Mouse (Mus musculus): ENCODE data around the gene Serpina3g. TPM values are rescaled to one million over a fixed set of nuclear protein-coding genes. Genes with fewer than 3 reads are reported as not detected.

The Serpina3g gene
- polyA plus RNA-seq, 2 experiments, result 1.1 TPM

DNA sequence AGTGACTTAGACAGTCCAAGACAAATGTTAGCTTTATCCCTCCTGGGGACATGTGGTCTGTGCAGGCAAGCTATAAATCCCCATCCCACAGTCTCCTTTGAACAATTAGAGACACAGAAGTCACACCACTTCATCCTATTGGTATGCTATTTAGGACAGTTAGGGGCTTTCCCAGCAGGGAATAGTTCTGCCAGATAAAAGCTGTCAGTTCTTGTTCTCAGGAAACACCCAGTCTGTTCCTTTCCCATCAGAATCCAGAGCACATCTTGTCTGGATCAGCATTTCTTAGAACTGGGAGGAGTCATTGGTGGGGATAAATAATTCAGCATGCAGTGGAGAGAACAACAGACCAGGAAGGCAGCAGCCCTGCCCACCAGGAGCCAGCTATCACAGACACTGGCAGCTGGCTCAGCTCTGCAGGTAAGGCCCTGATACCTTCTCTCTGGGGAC, 11.5 kb downstream of the Serpina3g start:
- Histone ChIP-seq H3K4me3 (replicated peaks; ENCODE audit: low read length) (no peak overlapping the region), H3K9ac (ENCODE audit: low read depth, low read length, severe bottlenecking) (no peak overlapping the region), H3K27me3 (ENCODE audit: control insufficient read depth, insufficient read depth, low read length) (no peaks in the 10 kb centered on the region), H3K36me3 (ENCODE audit: control insufficient read depth, insufficient read depth, low read length) (no peaks in the 10 kb centered on the region), H3K9me3 (ENCODE audit: control insufficient read depth, low read length) (no peaks in the 10 kb centered on the region), H3K4me1 (ENCODE audit: control insufficient read depth, insufficient read depth, low read length) (no peaks in the 10 kb centered on the region), H3K4me2 (replicated peaks; ENCODE audit: low read depth, low read length, severe bottlenecking) (no peak overlapping the region), H3K27ac (replicated peaks; ENCODE audit: low read depth, low read length) (no peak overlapping the region)
- TF ChIP-seq POLR2A (IDR thresholded peaks at IDR 0.05; ENCODE audit: borderline replicate concordance, extremely low read depth, insufficient read depth, insufficient read length), result no peak
- DNase-seq (ENCODE audit: low spot score) (peak; percentile 11), ATAC-seq (ENCODE audit: low FRiP score, low read depth) (no peak)

GRCm38 (mm10) chr12:104248231-104248630, 12.2 kb downstream of the Serpina3g start:
- Histone ChIP-seq H3K4me2 (replicated peaks; ENCODE audit: low read depth, low read length, severe bottlenecking) (no peak overlapping the region), H3K36me3 (ENCODE audit: control insufficient read depth, insufficient read depth, low read length) (no peaks in the 10 kb centered on the region), H3K9ac (ENCODE audit: low read depth, low read length, severe bottlenecking) (no peak overlapping the region), H3K27me3 (ENCODE audit: control insufficient read depth, insufficient read depth, low read length) (no peaks in the 10 kb centered on the region), H3K4me1 (ENCODE audit: control insufficient read depth, insufficient read depth, low read length) (no peaks in the 10 kb centered on the region), H3K4me3 (replicated peaks; ENCODE audit: low read length) (no peak overlapping the region), H3K9me3 (ENCODE audit: control insufficient read depth, low read length) (no peaks in the 10 kb centered on the region), H3K27ac (replicated peaks; ENCODE audit: low read depth, low read length) (no peak overlapping the region)
- no peak for TF ChIP-seq POLR2A (IDR thresholded peaks at IDR 0.05; ENCODE audit: borderline replicate concordance, extremely low read depth, insufficient read depth, insufficient read length)
- DNase-seq (ENCODE audit: low spot score) (no peak), ATAC-seq (ENCODE audit: low FRiP score, low read depth) (no peak)
- 64% methylated on average over 3 of the region's 3 CpGs for WGBS

GRCm38 (mm10) chr12:104261041-104261440, 25.0 kb downstream of the Serpina3g start:
- Histone ChIP-seq H3K27me3 (ENCODE audit: control insufficient read depth, insufficient read depth, low read length) (no peaks in the 10 kb centered on the region), H3K9ac (ENCODE audit: low read depth, low read length, severe bottlenecking) (no peak overlapping the region), H3K9me3 (ENCODE audit: control insufficient read depth, low read length) (no peaks in the 10 kb centered on the region), H3K4me2 (replicated peaks; ENCODE audit: low read depth, low read length, severe bottlenecking) (no peak overlapping the region), H3K4me1 (ENCODE audit: control insufficient read depth, insufficient read depth, low read length) (no peaks in the 10 kb centered on the region), H3K4me3 (replicated peaks; ENCODE audit: low read length) (no peak overlapping the region), H3K27ac (replicated peaks; ENCODE audit: low read depth, low read length) (no peak overlapping the region), H3K36me3 (ENCODE audit: control insufficient read depth, insufficient read depth, low read length) (no peaks in the 10 kb centered on the region)
- 17% methylated on average over 3 of the region's 3 CpGs for WGBS
- ATAC-seq (ENCODE audit: low FRiP score, low read depth) (no peak), DNase-seq (ENCODE audit: low spot score) (no peak)
- TF ChIP-seq POLR2A (IDR thresholded peaks at IDR 0.05; ENCODE audit: borderline replicate concordance, extremely low read depth, insufficient read depth, insufficient read length), result no peak

DNA sequence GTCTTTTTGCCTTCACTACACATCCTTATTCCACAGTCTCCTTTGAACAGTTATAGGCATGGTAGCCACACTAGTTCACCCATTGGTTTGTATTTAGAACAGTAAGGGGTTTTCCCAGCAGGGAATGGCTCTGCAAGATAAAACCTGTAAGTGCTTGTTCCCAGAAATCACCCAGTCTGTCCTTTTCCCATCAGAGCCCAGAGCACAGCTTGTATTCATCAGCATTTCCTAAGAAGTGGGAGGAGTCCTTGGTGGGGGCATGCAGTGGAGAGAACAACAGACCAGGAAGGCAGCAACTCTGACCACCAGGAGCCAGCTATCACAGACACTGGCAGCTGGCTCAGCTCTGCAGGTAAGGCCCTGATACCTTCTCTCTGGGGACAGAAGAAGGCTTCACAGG, 26.8 kb downstream of the Serpina3g start, which contains the start of gene Serpina3i:
Gene Serpina3i, plus strand, starts transcription at position 260 of the 400 bp plus-strand sequence.
- Histone ChIP-seq H3K9ac (ENCODE audit: low read depth, low read length, severe bottlenecking) (no peak within 1 kb of the TSS), H3K27ac (replicated peaks; ENCODE audit: low read depth, low read length) (no peak within 1 kb of the TSS), H3K36me3 (ENCODE audit: control insufficient read depth, insufficient read depth, low read length) (no peaks in the 10 kb centered on the region), H3K4me3 (replicated peaks; ENCODE audit: low read length) (no peak within 1 kb of the TSS), H3K9me3 (ENCODE audit: control insufficient read depth, low read length) (no peaks in the 10 kb centered on the region), H3K4me1 (ENCODE audit: control insufficient read depth, insufficient read depth, low read length) (no peaks in the 10 kb centered on the region), H3K4me2 (replicated peaks; ENCODE audit: low read depth, low read length, severe bottlenecking) (no peak within 1 kb of the TSS), H3K27me3 (ENCODE audit: control insufficient read depth, insufficient read depth, low read length) (no peaks in the 10 kb centered on the region)
- ATAC-seq (ENCODE audit: low FRiP score, low read depth) (no peak), DNase-seq (ENCODE audit: low spot score) (no peak)
- no peak for TF ChIP-seq POLR2A (IDR thresholded peaks at IDR 0.05; ENCODE audit: borderline replicate concordance, extremely low read depth, insufficient read depth, insufficient read length)

DNA sequence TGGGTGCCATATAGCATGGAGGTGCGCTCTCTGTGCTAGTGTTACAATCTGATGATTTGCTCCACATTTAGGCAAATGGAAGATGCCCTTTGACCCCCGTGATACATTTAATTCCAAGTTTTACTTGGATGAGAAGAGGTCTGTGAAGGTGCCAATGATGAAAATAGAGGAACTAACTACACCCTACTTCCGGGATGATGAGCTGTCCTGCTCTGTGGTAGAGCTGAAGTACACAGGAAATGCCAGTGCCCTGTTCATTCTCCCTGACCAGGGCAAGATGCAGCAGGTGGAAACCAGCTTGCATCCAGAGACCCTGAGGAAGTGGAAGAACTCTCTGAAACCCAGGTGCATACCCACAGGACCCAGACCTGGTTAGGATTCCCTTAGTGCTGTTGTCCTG, 30.3 kb downstream of the Serpina3g start:
- H3K4me1 ChIP-seq (ENCODE audit: control insufficient read depth, insufficient read depth, low read length), result no peaks in the 10 kb centered on the region
- H3K4me3 ChIP-seq (replicated peaks; ENCODE audit: low read length), result no peak overlapping the region
- H3K36me3 ChIP-seq (ENCODE audit: control insufficient read depth, insufficient read depth, low read length), result no peaks in the 10 kb centered on the region
- DNase-seq (ENCODE audit: low spot score) (no peak), ATAC-seq (ENCODE audit: low FRiP score, low read depth) (no peak)
- H3K27me3 ChIP-seq (ENCODE audit: control insufficient read depth, insufficient read depth, low read length), result no peaks in the 10 kb centered on the region
- no peak overlapping the region for H3K9ac ChIP-seq (ENCODE audit: low read depth, low read length, severe bottlenecking)
- 80% methylated on average over 3 of the region's 3 CpGs for WGBS
- H3K27ac ChIP-seq (replicated peaks; ENCODE audit: low read depth, low read length), result no peak overlapping the region
- H3K9me3 ChIP-seq (ENCODE audit: control insufficient read depth, low read length), result no peaks in the 10 kb centered on the region
- no peak overlapping the region for H3K4me2 ChIP-seq (replicated peaks; ENCODE audit: low read depth, low read length, severe bottlenecking)
- TF ChIP-seq POLR2A (IDR thresholded peaks at IDR 0.05; ENCODE audit: borderline replicate concordance, extremely low read depth, insufficient read depth, insufficient read length), result no peak

Data from limb, embryonic 14.5 days (tissue).